Mouse (Mus musculus) cerebellum, postnatal 10 days (tissue): ENCODE data around the gene Fam207a.

ENCODE experiments used
- DNase-seq, 2 experiments: peaks; one replicate each; pipeline ENCODE4 v3.0.0; 2021; ENCODE audit warnings: mixed read lengths in 2 of 2

Fam207a gene

DNA sequence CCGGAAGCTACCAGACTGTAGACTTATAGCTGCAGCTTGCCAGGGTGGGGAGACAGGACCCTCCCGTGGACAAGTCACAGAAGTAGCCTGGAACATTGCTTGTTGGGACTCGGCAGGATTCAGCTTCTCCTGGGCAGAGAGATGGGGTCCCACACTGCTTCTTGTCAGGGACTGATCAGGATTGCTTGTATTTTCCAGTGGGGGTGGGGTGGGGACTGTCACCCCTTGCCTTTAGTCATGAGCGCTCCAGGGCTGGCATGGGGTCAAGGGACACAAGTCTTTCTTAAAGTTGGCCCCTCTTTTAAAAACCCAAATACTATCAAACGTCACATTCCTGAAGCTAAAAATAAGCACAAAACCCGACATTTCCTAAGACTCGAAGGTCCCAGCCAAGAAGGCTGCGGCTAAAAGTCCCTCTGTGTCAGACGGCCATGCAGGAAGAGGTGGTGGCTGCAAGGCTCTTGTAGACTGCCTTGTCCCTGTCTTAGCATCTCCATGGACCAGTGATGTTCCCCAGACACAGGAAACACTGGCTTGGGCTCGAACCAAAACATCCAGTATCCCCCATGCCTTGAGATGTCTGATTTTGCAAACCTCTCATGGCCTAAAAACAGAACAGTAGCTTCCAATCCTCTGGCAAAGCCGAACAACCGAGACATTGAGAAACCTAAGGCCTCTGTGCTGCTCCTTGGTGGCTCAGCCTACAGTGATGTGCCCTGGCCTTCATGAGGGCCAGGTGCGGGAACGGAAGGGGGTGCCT lies 60.2 kb downstream of the Fam207a start:
- no peak for DNase-seq

DNA sequence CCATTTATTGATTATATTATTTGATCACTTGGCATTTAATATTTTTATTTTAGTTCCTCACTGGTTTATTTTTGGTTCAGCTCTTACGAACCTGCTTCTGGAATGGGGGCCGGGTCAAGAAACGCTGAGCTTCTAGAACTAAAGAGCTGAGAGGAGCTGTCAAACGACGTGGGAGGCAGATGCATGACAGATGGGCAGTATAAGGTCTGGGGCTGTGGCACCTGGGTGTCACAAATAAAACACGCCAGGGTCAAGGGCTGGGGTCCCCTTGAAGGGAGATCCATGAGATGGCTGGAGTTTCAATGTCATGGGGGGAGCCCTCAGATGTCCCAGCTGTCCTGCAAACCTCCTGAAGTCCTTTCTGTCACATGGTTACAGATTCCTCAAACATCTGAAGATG lies 60.8 kb downstream of the Fam207a start:
- no peak for DNase-seq

DNA sequence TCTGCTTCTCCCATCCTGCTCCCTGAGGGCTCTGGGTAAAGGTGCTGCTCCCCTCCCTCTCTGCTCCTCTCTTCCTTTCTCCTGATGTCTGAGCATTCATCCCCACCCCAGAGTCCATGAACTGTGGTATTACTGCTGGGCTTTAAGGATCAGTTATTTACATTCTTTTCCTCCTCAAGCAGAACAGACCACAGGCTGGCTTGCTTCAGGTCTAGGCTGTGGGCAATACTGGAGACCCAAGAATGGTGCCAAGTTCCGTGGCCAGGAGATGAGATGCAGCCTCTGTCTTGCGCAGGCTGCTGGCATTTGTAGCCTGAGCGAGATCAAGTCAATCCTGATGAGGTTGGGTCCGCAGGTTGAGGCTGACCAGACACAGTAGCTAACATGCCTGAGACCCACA lies 63.8 kb downstream of the Fam207a start:
- DNase-seq: no peak

DNA sequence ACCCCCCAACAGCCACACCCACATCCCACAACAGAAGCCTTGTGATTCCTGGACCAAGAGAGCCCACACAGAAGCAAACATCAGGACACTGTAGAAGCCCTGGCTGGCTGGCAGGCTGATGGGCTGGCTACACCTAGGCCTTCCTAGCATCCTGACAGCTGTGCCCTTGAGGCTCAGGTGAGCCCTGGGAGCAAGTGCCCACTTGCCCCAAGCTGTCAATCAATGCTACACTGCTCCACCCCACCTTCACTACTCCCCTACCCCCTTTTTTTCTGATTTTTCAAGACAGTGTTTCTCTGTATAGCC lies 65.5 kb downstream of the Fam207a start:
- no peak for DNase-seq

DNA sequence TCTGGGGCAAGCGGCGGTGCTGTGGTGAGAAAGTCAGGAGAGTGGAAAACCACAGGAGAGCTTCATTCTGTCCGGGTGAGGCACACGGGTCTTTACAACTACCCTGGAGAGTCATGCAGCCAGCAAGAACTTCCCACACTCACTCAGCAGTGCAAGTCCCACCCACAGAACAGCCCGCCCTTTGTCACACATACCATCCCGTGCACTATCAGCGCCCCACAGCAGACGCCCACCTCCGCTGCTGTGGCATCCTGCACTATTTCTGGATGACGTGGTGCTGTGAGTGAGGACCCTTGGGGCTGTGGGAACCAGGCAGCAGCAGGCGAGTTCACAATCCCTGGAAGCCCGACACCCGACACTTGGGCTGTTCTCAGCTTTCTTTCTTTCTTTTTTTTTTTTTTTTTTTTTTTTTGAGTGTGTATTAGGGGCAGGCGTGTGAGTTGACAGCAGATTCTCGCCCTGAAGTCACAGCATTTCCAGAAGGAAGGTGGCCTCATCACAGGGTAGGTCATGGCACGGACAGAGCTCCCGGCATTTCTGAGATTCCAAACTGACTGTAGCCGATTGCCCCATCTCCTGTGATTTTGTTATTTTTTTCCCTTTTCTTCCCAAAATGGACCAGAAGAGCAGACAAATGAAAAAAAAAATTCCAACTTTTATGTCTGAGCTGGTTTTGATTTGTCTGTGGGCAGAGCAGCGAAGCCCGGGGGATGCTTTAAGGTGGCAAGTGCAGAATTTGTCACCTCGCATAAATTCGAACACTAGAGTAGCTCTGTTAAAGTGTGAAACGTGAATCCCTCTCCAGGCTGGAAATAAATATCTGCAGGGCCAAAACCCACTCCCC lies 66.0 kb downstream of the Fam207a start:
- no peak for DNase-seq

DNA sequence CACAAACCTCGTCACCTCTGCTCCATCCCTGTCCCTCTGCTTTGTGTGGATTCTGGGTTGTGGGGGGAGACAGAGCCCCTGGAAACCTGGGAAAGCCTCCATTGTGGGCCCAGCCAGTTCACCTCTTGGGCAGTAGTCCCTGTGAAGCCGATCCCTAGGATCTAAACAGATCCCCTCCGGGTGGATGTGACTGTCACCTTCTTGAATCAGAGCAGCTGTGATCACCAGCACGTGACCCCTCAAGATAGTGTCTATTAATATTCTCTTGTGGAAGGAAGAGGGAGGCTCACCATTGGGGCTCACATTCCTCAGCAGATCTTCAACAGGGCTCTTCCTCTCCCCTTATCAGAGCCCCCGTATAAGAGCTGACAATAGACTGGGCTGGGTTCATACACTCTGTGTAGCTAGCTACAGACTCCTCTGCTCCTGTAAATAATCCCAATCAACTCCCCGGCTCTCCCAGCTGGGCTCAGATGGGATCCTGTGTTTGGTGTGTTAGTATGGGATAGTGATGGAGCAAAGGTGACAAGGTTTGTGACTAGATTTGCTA lies 66.8 kb downstream of the Fam207a start:
- DNase-seq: no peak

DNA sequence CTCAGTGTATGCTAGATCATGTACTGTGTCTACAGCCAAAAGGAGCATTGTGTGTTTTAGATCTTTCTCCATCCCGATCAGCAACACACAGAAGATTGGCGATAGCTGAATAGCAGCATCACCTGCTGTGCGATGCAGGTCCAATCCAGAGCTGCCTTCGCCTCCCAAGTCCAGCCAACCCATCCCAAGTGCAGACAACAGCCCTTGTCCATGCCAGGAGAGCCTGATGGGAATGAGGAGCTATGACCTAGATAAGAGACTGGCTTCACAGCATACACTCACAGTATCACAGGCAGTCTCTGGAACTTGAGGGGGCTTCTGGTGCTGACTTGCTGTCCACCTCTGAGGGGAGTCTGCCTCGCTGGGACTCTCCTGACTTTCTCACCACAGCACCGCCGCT lies 67.4 kb downstream of the Fam207a start:
- peak in 1 of 2 experiments; percentile 52 for DNase-seq

DNA sequence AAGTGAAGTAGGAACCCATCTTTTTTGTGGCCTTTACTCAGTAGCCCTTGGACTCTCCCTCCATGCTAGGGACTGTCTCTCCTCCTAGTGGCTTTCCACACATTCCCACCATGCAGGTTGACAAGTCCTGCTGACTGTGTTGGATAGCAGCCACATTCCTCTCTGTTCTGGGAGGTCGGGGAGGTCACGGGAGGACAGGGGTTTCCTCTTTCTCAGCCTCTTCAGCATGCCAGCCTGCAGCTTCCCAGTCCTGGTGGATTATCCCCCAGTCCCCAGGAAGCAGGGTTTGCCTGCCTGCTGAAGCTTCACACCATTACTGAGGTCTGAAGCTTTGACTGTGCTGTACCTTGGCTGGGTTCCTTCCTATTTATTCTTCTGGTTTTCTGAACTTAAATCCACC lies 67.8 kb downstream of the Fam207a start:
- DNase-seq: peak; percentile 56 to 61

DNA sequence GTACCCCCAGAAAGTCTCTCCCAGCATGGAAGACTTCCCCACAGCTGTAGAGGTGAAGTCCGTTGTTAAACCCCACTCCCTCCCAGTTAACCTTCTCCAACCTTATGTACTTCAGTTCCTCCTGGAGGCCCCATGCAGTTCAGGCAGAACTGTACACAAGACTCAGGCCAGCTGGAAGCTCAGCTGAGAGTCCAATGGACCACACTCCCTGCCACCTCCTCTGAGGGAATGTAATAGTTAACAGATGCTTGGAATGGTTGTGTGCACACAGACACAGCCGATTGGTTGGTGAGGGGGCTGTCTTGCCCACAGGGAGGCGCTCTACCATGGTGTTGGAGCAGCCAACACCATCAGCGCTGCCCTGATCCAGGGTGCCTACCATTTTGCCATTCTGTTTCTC lies 73.3 kb downstream of the Fam207a start:
- no peak for DNase-seq

DNA sequence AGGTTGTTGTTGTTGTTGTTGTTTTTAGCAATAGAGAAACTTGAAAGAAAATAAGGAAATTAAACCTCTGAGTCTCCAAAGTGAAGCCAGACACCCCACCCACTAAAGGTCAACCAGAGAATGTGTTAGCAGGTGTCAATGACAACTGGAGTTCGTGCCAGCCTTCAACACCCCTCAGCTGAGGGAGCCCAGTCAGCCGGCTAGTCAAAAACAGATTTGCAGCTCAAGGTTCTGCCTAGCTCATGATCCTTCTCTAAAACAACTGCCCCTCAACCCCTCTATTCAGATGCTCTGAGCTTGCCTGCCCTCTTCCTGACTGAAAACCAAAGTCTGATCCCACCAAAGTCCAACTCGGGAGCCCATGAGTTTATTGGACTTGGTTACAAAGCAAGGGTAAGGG lies 73.8 kb downstream of the Fam207a start:
- DNase-seq: no peak

DNA sequence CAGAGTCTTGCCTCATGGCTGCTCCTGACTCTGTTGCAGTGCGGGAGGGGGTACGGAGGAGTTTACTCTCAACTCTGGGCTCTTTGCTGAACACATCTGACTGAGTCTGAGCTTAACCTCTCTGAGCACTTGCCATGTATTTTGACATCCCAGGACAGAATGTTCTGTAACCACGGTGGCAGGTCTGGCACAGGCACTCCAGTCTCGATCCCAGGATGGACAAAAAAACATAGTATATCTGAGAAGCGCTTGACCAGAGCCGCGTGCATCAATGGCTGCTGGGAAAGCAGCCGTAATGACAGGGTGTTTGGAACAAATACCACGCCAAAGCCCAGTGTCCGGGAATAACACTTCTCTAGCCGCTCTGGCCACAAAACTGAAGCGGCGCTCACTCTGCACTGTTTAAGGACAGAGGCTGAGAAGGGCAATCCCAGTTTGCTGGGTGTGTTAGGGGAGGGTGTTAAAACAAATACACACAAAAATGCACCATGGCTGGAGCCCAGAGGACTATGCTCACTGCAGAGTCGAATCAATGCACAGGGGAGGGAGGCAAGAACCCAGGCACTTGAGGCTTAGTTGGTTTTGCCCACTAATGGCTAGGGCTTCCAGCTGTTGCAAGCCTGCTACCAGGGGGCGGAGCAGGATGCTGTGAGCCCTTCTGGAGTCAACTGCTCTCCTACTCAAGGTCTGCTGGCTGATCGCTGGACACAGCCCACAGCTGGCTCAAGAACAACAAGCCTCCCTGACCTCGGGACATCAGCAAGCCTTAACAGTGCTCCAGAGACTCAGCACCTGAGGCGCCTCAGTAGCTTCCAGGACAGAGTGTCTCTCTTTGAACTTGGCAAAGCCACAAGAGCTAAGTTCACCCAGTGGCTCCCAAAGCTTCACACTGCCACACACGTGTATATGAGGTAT lies 74.5 kb downstream of the Fam207a start:
- no peak for DNase-seq

DNA sequence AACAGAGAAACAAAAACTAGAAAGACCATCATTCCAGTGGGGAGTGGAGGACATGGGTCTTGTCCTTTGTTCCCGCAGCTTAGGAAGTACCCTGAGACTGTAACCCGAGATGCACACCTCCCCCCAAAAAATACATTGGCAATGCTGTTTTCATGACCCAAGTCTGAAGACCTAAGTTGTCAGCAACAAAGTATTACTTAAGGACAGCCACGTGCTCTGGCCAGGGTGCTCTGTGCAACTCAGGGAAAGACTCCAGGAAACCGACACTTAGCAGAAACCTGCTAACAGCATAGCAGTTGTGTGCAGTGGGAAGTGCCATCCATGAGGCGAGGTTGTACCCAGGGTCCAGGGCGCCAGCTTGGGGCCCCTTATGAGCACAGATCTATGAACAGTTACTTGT lies 75.3 kb downstream of the Fam207a start:
- DNase-seq: no peak

DNA sequence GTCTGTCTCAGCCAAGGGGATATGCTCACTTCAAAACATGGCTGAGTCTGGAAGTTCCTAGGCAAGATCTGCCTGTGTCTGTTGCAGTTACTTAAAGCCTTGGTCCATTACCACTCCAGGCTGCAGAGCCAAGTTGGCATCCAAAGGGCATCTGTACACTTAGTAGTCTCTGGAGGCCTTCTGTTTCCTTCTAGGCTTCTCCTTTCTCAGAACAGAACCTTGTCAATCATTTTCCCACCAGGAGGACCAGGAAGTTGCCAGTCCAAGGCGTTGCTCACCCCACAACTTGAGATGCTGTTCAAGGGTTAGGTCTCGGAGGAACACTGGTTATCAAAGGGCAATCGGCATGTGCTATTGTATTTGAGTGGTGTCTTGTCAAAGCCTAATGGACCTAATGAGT lies 76.6 kb downstream of the Fam207a start:
- no peak for DNase-seq

DNA sequence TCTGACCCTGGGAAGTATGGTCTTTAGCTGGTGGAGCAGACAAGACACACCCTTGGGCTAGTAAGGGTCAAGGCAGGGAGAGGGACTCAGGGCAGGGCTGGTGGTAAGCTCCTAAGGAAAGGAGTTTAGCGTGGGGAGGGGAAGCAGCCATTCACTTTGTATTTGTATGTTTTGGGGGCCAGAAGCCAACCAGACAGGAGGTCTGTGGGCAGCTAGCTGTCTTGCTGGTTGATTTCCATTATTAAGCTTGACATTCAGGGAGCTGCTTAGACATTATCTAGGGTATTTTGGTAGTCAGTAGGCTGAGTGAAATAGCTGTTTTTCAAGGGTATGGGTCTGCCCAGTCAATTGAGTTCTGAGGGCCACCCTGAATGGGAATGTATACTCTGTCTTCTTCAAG lies 77.6 kb downstream of the Fam207a start:
- DNase-seq: no peak
